Mouse (Mus musculus) embryonic facial prominence, embryonic 11.5 days (tissue): ENCODE measurements around the gene Rcsd1. TPM values are rescaled to one million over a fixed set of nuclear protein-coding genes. Genes with fewer than 3 reads are reported as not detected.

Source experiments
- ATAC-seq: fragments of 200-750 bp; cut with Nextera tagmentation; replicated peaks from 2 replicates; pipeline ENCODE4 v1.8.0; 2017; ENCODE audit warnings: low read depth; ENCODE audit not compliant: insufficient number of reproducible peaks, low FRiP score, low TSS enrichment
- DNase-seq: peaks from one replicate; pipeline ENCODE4 v3.0.0-alpha.2; 2015; ENCODE audit warnings: low spot score
- H3K27ac ChIP-seq: fragments of 300-500 bp; sonication (generic); replicated peaks from 2 replicates; pipeline ENCODE4 v1.5.1; 2014; ENCODE audit warnings: mild to moderate bottlenecking, low read depth, low read length, control low read depth
- H3K27me3 ChIP-seq: fragments of 300-500 bp; sonication (generic); 2 replicates; pipeline ENCODE4 v1.6.1; 2014; ENCODE audit warnings: mild to moderate bottlenecking, low read length, moderate library complexity, mixed read lengths; ENCODE audit not compliant: control insufficient read depth, insufficient read depth
- H3K36me3 ChIP-seq: fragments of 300-500 bp; sonication (generic); replicated peaks from 2 replicates; pipeline ENCODE4 v1.6.1; 2014; ENCODE audit warnings: low read depth, mild to moderate bottlenecking, low read length, moderate library complexity, mixed read lengths; ENCODE audit not compliant: control insufficient read depth, insufficient read depth
- H3K4me1 ChIP-seq: fragments of 300-500 bp; sonication (generic); 2 replicates; pipeline ENCODE4 v1.6.1; 2014; ENCODE audit warnings: low read length, mixed read lengths; ENCODE audit not compliant: control insufficient read depth, insufficient read depth
- H3K4me2 ChIP-seq: fragments of 300-500 bp; sonication (generic); 2 replicates; pipeline ENCODE4 v1.6.1; 2014; ENCODE audit warnings: low read depth, mild to moderate bottlenecking, control low read depth, low read length, moderate library complexity
- H3K4me3 ChIP-seq: fragments of 300-500 bp; sonication (generic); 2 replicates; pipeline ENCODE4 v1.5.1; 2014; ENCODE audit warnings: low read depth, low read length, control low read depth
- H3K9ac ChIP-seq: fragments of 300-500 bp; sonication (generic); replicated peaks from 2 replicates; pipeline ENCODE4 v1.6.1; 2014; ENCODE audit warnings: mild to moderate bottlenecking, control low read depth, low read length
- H3K9me3 ChIP-seq: fragments of 300-500 bp; sonication (generic); replicated peaks from 2 replicates; pipeline ENCODE4 v1.6.1; 2016; ENCODE audit warnings: mild to moderate bottlenecking, low read length, inconsistent platforms, mixed read lengths; ENCODE audit not compliant: control insufficient read depth
- WGBS: fragments of 180-500 bp; shearing (Covaris S2); extraction: QIAGEN DNeasy Blood & Tissue Kit; methylation state at CpG from one replicate; pipeline ENCODE4 v1.1.7; 2014; 5-methylcytosine and 5-hydroxymethylcytosine counted together
- polyA plus RNA-seq: library from polyadenylated mRNA; unstranded; fragments of >200 nt; fragmentation: Nextera tagmentation; extraction: Ambion mirVana; gene quantifications from 2 replicates; pipeline ENCODE4 v1.2.1, GENCODE M21; 2014

Gene Rcsd1
- polyA plus RNA-seq, 1 experiment from 2014 or later: 8.3 TPM

DNA sequence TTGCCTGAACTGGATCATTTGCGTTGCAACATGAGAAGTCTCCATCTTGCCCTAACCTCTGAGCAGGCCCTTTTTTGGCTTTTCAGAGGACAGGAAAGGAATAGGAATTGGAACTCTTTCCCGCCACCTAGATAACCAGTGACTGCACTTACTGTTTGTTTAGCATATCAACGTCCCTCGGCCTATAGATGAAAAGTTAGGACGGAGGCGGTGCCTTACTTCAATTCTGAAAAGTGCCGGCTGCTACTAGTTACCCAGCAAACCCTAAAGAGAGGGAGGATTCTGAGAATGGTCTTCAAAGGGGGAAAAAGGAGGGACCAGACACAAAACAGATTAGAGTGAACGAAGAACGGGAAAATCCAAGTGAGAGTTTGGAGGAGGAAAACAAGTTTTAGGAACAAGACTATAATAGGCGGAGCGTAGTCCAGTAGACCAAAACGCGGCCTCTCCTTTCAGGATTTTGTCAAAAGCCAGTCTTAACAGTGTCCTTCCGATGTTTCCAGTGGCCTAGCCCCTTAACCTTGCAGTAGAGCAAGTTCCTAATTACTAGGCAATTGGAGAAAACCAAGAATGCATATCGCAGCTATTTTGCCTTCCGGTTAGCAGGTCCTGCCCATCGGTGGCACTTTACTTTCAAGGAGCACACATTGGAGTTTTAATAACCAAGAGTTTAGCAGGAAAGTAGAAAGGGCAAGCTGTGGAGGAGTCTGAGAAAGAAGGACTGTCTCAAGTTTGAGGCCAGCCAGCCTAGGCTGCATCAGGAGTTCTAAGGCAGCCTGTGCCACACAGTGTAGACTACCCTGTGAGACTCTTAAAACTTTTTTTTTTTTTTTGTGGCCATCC lies 74.3 kb downstream of the Rcsd1 start:
- H3K4me2 ChIP-seq: peak overlapping the region; percentile 76
- H3K4me3 ChIP-seq: peak overlapping the region; percentile 73
- WGBS: 22% methylated on average over 17 of the region's 17 CpGs
- H3K9ac ChIP-seq: peak overlapping the region; percentile 51; the same call in 1 of the 2 replicates
- no peaks in the 10 kb centered on the region for H3K36me3 ChIP-seq
- DNase-seq (peak; percentile 56), ATAC-seq (no peak)
- H3K27ac ChIP-seq: 0 out of 2 replicates have a peak overlapping the region, but pooled peaks have one; percentile 43
- no peaks in the 10 kb centered on the region for H3K4me1 ChIP-seq
- no peaks in the 10 kb centered on the region for H3K27me3 ChIP-seq
- no peaks in the 10 kb centered on the region for H3K9me3 ChIP-seq

GRCm38 (mm10) chr1:165634151-165634884 lies 75.2 kb downstream of the Rcsd1 start, which contains the start of gene Mpzl1:
Mpzl1 (minus strand) TSS chr1:165634538.
- no peaks in the 10 kb centered on the region for H3K36me3 ChIP-seq
- WGBS: 0% methylated on average over 41 of the region's 73 CpGs
- H3K4me1 ChIP-seq: no peaks in the 10 kb centered on the region
- peak within 1 kb of the TSS; percentile 86 for H3K9ac ChIP-seq
- peak within 1 kb of the TSS; percentile 87 for H3K27ac ChIP-seq
- peak within 1 kb of the TSS; percentile 73 for H3K4me3 ChIP-seq
- H3K9me3 ChIP-seq: no peaks in the 10 kb centered on the region
- peak within 1 kb of the TSS; percentile 76 for H3K4me2 ChIP-seq
- H3K27me3 ChIP-seq: no peaks in the 10 kb centered on the region
- peak; percentile 99 for ATAC-seq
- DNase-seq: peak; percentile 99

GRCm38 (mm10) chr1:165633345-165633744 lies 76.2 kb downstream of the Rcsd1 start:
- Histone ChIP-seq H3K27me3 (no peaks in the 10 kb centered on the region), H3K4me2 (peak overlapping the region; percentile 64), H3K9me3 (no peaks in the 10 kb centered on the region), H3K4me3 (peak overlapping the region; percentile 73), H3K36me3 (no peaks in the 10 kb centered on the region), H3K27ac (no peak overlapping the region), H3K4me1 (no peaks in the 10 kb centered on the region), H3K9ac (peak overlapping the region; percentile 86)
- no peak for ATAC-seq
- WGBS: 3% methylated on average over 12 of the region's 12 CpGs
- no peak for DNase-seq

- WGBS: 87% methylated on average over 8 of the region's 8 CpGs
- ATAC-seq: no peak
- no peak for DNase-seq
- Histone ChIP-seq H3K27me3 (no peaks in the 10 kb centered on the region), H3K4me2 (no peak overlapping the region), H3K9ac (no peak overlapping the region), H3K9me3 (no peaks in the 10 kb centered on the region), H3K4me3 (no peak overlapping the region), H3K27ac (no peak overlapping the region), H3K36me3 (no peaks in the 10 kb centered on the region), H3K4me1 (no peaks in the 10 kb centered on the region)
Observed at GRCm38 (mm10) chr1:165631136-165631535, 78.4 kb downstream of the Rcsd1 start.

- H3K27me3 ChIP-seq: no peaks in the 10 kb centered on the region
- ATAC-seq (no peak), DNase-seq (no peak)
- H3K4me2 ChIP-seq: no peak overlapping the region
- no peaks in the 10 kb centered on the region for H3K9me3 ChIP-seq
- H3K4me3 ChIP-seq: no peak overlapping the region
- no peak overlapping the region for H3K9ac ChIP-seq
- no peaks in the 10 kb centered on the region for H3K4me1 ChIP-seq
- WGBS: 29% methylated on average over 8 of the region's 8 CpGs
- H3K27ac ChIP-seq: no peak overlapping the region
- no peaks in the 10 kb centered on the region for H3K36me3 ChIP-seq
Observed at GRCm38 (mm10) chr1:165629975-165630374, 79.6 kb downstream of the Rcsd1 start.

DNA sequence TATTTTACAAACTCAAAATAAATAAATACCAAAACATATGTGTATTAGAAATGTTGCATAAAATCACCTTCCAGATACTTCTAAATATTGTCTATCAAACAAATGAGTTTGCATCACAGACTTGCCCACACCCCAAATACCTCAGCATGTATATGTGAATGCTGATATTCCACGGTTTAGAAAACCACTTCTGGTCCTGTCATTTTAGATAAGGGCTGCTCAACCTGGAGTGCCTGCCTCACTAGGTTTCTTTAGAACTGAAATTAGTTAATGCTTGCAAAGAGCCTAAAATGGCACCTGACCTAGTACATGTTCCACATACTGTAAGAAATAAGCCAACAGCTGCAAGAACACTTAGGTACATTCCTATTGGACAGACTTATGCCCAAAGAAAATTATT lies 81.0 kb downstream of the Rcsd1 start:
- Histone ChIP-seq H3K4me3 (no peak overlapping the region), H3K27ac (no peak overlapping the region), H3K36me3 (no peaks in the 10 kb centered on the region), H3K9ac (no peak overlapping the region), H3K4me1 (no peaks in the 10 kb centered on the region), H3K9me3 (no peaks in the 10 kb centered on the region), H3K4me2 (no peak overlapping the region), H3K27me3 (no peaks in the 10 kb centered on the region)
- no peak for ATAC-seq
- no peak for DNase-seq
- 85% methylated on average over 1 of the region's 1 CpGs for WGBS

- no peaks in the 10 kb centered on the region for H3K27me3 ChIP-seq
- H3K27ac ChIP-seq: no peak overlapping the region
- H3K9me3 ChIP-seq: no peaks in the 10 kb centered on the region
- no peak overlapping the region for H3K4me2 ChIP-seq
- H3K4me3 ChIP-seq: no peak overlapping the region
- no peak for ATAC-seq
- no peaks in the 10 kb centered on the region for H3K36me3 ChIP-seq
- DNase-seq: no peak
- H3K9ac ChIP-seq: no peak overlapping the region
- WGBS: 92% methylated on average over 5 of the region's 5 CpGs
- no peaks in the 10 kb centered on the region for H3K4me1 ChIP-seq
Observed at GRCm38 (mm10) chr1:165625896-165626295, 83.7 kb downstream of the Rcsd1 start.

GRCm38 (mm10) chr1:165625058-165625457 lies 84.5 kb downstream of the Rcsd1 start:
- DNase-seq: no peak
- no peak overlapping the region for H3K27ac ChIP-seq
- no peaks in the 10 kb centered on the region for H3K27me3 ChIP-seq
- WGBS: 89% methylated on average over 5 of the region's 5 CpGs
- no peaks in the 10 kb centered on the region for H3K4me1 ChIP-seq
- no peak overlapping the region for H3K4me2 ChIP-seq
- no peak for ATAC-seq
- H3K9ac ChIP-seq: no peak overlapping the region
- H3K9me3 ChIP-seq: no peaks in the 10 kb centered on the region
- no peaks in the 10 kb centered on the region for H3K36me3 ChIP-seq
- H3K4me3 ChIP-seq: no peak overlapping the region
